Mouse (Mus musculus): Measurements from ENCODE around the gene Laptm4a.

DNA sequence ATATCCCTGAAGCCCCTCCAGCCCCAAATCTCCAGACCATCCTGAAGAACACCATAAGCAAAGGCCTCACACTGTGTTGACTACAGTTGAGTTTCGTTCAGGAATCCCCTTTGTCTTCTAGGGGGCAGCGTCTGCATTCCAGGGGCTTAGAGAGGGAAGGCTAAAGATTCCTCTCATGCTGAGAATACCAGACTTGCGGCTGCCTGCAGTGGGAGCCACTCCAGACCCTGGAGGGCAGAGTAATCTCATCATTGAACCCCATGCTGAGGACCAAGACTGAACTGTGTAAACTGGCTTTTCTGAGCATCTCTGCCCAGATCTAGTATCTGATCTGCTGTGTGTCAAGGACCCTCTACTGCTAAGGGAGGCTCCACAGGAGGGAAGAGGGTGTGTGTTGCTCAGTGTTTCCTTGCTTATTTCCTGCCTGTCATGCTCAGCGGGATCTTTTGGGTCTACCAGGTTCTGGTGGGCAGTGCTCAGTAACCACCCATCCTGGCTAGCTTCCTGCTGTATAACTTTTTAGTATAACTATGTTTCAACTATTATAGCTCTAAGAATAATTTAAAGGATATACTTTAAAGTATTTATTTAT, 21.3 kb upstream of the Laptm4a start:
- no peak for TF ChIP-seq CTCF (IDR thresholded peaks at IDR 0.05; ENCODE audit: insufficient read depth, low read length)
- no peak for TF ChIP-seq POLR2A (IDR thresholded peaks at IDR 0.05; ENCODE audit: borderline replicate concordance, extremely low read depth, low read depth, low read length)

Measured in lung, adult 2 months (tissue).